Mouse (Mus musculus) testis, adult 2 months (tissue): ENCODE results near the gene Ripor2. TPM values are rescaled to one million over a fixed set of nuclear protein-coding genes. Genes with fewer than 3 reads are reported as not detected.
A peak's percentile ranks its signal among the peaks of the same experiment; 100 is the strongest.

Experiments
- H3K27ac ChIP-seq: fragments of 200-500 bp; 2 replicates; pipeline ENCODE4 v1.5.1; 2012; ENCODE audit warnings: low read depth, low read length; ENCODE audit not compliant: control insufficient read depth, insufficient read depth
- H3K27me3 ChIP-seq: fragments of 200-500 bp; 2 replicates; pipeline ENCODE4 v1.6.1; 2012; ENCODE audit warnings: mild to moderate bottlenecking, low read length, moderate library complexity; ENCODE audit not compliant: control insufficient read depth, insufficient read depth
- H3K36me3 ChIP-seq: fragments of 200-500 bp; 2 replicates; pipeline ENCODE4 v1.6.1; 2012; ENCODE audit warnings: mild to moderate bottlenecking, low read length; ENCODE audit not compliant: control insufficient read depth, insufficient read depth
- H3K4me1 ChIP-seq: fragments of 200-500 bp; 2 replicates; pipeline ENCODE4 v1.6.1; 2012; ENCODE audit warnings: low read length; ENCODE audit not compliant: control insufficient read depth, insufficient read depth
- H3K4me3 ChIP-seq: fragments of 200-500 bp; 2 replicates; pipeline ENCODE4 v1.5.1; 2012; ENCODE audit warnings: low read depth, mild to moderate bottlenecking, low read length, moderate library complexity, mixed read lengths; ENCODE audit not compliant: control insufficient read depth
- CTCF ChIP-seq: fragments of 200-500 bp; IDR thresholded peaks from 2 replicates; pipeline ENCODE4 v1.5.1; 2012; ENCODE audit warnings: low read depth, mild to moderate bottlenecking, inconsistent platforms, low read length, moderate library complexity; ENCODE audit not compliant: control insufficient read depth, insufficient read depth, insufficient replicate concordance
- POLR2A ChIP-seq: fragments of 200-500 bp; IDR thresholded peaks from 2 replicates; pipeline ENCODE4 v1.6.1; 2012; ENCODE audit warnings: low read depth, mild to moderate bottlenecking, inconsistent platforms, low read length, moderate library complexity; ENCODE audit not compliant: control insufficient read depth
- polyA plus RNA-seq: library from polyadenylated mRNA; depleted of rRNA; stranded (reverse); fragments of >200 nt; gene quantifications from 2 replicates; pipeline ENCODE4 v1.2.3, GENCODE M21; 2012; rRNA removed

The Ripor2 gene
- polyA plus RNA-seq, result 1.9 and 2.1 TPM in 2 replicates

GRCm38 (mm10) chr13:24581833-24582232 is at the start of gene Ripor2:
Ripor2 (plus strand) TSS chr13:24582189.
- H3K4me1 ChIP-seq, result no peaks in the 10 kb centered on the region
- no peak within 1 kb of the TSS for H3K27ac ChIP-seq
- H3K36me3 ChIP-seq, result no peaks in the 10 kb centered on the region
- H3K4me3 ChIP-seq, result no peak within 1 kb of the TSS
- no peaks in the 10 kb centered on the region for H3K27me3 ChIP-seq
- no peak for TF ChIP-seq POLR2A
- no peak for TF ChIP-seq CTCF

GRCm38 (mm10) chr13:24536531-24537167 is 45.3 kb upstream of the Ripor2 start:
- H3K27ac ChIP-seq, result no peak overlapping the region
- H3K27me3 ChIP-seq, result no peaks in the 10 kb centered on the region
- no peaks in the 10 kb centered on the region for H3K4me1 ChIP-seq
- no peaks in the 10 kb centered on the region for H3K36me3 ChIP-seq
- no peak overlapping the region for H3K4me3 ChIP-seq
- TF ChIP-seq CTCF (no peak), POLR2A (no peak)

DNA sequence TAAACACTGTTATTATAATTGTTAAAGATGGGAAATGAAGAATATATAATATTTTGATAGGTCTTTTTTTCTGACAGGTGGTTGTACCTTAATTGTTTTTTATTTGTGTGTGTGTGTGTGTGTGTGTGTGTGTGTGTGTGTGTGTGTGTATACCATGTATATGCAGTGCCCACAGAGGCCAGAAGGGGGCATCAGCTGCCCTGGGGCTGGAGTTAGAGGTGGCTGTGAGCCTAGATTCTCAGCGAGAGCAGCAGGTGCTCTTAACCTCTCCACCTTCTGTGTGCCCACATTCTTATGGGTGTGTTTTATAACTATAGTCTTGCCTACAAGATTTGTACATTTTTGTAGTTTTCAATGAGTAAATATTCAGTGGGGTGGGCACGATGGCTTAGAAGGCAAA is 44.0 kb upstream of the Ripor2 start:
- no peak for TF ChIP-seq POLR2A
- peak; percentile 39; the same call in 1 of the 2 replicates for TF ChIP-seq CTCF
- H3K4me3 ChIP-seq, result no peak overlapping the region
- no peaks in the 10 kb centered on the region for H3K27me3 ChIP-seq
- no peaks in the 10 kb centered on the region for H3K4me1 ChIP-seq
- H3K36me3 ChIP-seq, result no peaks in the 10 kb centered on the region
- no peak overlapping the region for H3K27ac ChIP-seq

GRCm38 (mm10) chr13:24538941-24539340 is 43.0 kb upstream of the Ripor2 start:
- TF ChIP-seq CTCF (no peak), POLR2A (no peak)
- H3K36me3 ChIP-seq, result no peaks in the 10 kb centered on the region
- H3K4me1 ChIP-seq, result no peaks in the 10 kb centered on the region
- H3K27ac ChIP-seq, result no peak overlapping the region
- H3K4me3 ChIP-seq, result no peak overlapping the region
- no peaks in the 10 kb centered on the region for H3K27me3 ChIP-seq

GRCm38 (mm10) chr13:24545677-24546076 is 36.3 kb upstream of the Ripor2 start:
- no peaks in the 10 kb centered on the region for H3K4me1 ChIP-seq
- H3K4me3 ChIP-seq, result no peak overlapping the region
- TF ChIP-seq POLR2A (no peak), CTCF (no peak)
- H3K36me3 ChIP-seq, result no peaks in the 10 kb centered on the region
- H3K27ac ChIP-seq, result no peak overlapping the region
- no peaks in the 10 kb centered on the region for H3K27me3 ChIP-seq

DNA sequence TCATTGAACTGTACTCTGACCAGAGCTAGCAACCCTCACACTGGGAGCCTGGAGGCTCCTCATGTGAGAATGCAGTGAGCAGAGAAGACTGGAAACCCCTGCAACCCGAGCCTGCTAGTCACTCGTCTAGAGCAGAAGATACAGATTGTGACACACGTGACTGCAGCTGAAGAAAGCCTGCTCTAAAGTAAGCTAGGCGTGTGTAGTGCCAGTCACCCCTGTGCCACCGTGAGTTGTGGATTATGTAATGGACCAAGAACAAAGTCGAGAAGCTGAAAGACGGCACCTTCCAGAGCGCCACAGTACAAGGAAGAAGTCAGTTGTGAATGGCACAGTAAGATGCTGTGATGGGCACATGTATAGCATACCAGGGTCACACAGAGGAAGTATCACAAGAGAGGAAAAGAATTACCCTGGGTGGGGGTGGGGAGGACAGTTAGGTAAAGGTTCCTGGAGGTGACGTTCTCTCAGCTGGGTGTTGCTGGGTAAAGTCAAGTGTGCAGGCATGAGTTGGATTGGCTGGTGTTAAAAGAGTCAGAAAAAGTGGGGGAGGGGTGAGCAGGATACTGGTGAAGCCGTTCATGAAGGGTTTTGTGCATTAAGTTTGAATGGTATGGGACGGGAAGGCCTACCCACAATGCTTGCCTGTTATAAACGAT is 35.1 kb upstream of the Ripor2 start:
- H3K27me3 ChIP-seq, result no peaks in the 10 kb centered on the region

DNA sequence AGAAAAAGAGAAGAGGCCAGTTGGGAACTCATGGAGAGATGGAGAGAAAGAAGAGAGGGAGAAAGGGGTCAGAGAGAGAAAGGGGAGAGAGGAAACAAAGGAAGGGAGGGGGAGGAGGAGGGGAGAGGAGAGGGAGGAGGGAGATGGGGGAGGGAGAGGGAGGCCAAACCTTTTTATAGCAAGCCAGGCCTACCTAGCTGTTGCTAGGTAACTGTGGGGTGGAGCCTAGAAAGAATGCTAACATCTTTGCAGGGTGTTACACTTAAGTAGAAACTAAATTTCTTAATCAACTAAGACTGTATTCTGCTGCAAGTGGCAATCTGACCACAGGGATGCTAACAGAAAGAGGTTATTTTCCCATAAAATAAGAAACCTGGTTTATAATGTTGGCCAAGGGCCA is 33.1 kb upstream of the Ripor2 start:
- Histone ChIP-seq H3K4me1 (no peaks in the 10 kb centered on the region), H3K27ac (no peak overlapping the region), H3K27me3 (no peaks in the 10 kb centered on the region), H3K36me3 (no peaks in the 10 kb centered on the region), H3K4me3 (no peak overlapping the region)
- TF ChIP-seq CTCF (no peak), POLR2A (no peak)

More for the DNA sequence above, 35.1 kb upstream of the Ripor2 start:
- no peak overlapping the region for H3K4me3 ChIP-seq
- TF ChIP-seq POLR2A (no peak), CTCF (no peak)
- H3K36me3 ChIP-seq, result no peaks in the 10 kb centered on the region
- H3K4me1 ChIP-seq, result no peaks in the 10 kb centered on the region
- no peak overlapping the region for H3K27ac ChIP-seq
